Mouse (Mus musculus): ENCODE data around the gene Wnt9a.
"Not testable (repeated sequence)": the region's sequence is repeated elsewhere in the genome, so short reads cannot be mapped to it uniquely, and the experiment has no call there.

Wnt9a gene

DNA sequence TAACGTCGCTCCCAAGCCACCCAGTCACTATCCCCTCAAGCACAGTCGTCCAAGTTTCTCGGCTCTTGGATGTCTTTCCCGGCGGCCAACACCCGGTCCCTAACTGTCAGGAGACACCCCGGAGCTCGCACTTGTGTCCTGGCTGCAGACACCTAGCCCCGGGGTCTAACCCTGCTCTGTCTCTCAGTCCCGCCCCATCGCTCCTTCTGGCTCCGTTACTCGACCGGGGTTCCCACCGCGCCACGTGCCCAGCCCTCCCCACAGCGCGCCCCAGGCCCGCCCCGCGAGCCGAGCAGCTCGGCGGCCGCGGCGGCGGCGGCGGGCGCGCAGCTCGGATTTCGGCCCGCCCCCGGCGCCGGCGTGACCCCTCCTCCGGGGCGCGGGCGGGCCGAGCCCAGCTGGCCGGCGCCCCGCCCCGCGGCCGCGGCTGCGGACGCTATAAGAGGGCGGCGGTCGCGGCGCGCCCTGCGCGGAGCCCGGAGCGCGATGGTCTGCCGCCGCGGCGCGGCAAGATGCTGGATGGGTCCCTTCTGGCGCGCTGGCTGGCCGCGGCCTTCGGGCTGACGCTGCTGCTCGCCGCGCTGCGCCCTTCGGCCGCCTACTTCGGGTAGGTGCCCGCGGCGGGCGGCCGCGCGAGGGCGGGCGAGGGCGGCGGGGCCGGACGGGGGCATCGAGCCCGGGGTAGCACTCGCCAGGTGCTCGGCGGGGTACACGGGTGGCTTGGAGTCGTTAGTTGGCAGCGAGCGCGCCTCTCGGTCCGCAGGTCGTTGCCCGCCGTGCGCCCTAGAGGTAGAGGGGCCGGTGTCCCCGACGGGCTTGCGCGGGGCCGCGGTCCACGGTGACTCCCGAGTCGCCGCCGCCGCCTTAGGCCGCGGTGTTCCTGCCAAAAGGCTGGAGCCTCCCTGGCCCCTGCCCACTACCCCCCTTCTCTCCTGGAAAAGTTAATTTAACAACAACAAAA is at the start of gene Wnt9a:
Gene Wnt9a (plus strand): TSS at position 468 of the 961 bp plus-strand sequence.
- peak; percentile 17 for DNase-seq (ENCODE audit: low spot score)

DNA sequence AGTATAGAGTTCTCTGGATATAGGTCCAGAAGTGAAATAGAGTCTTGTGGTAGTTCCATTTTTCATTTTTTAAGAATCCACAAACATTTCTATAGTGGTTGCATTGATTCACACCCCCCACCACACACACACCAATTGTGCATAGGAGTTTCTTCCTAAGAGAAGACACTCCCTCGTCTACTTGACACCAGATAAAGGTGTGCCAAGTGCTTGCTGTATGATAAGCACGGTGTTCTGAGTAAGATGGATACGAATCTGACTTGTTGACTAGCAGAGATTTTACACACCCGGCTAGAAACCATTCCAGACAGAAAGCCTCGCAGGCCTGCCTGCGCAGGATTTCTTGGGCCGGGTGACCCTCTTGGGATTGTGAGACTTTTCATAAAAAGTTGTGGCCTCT is 47.1 kb upstream of the Wnt9a start:
- DNase-seq (ENCODE audit: low spot score) = no peak

- DNase-seq (ENCODE audit: low spot score) = no peak
These were observed 45.8 kb upstream of the Wnt9a start for GRCm38 (mm10) chr11:59260706-59261493.

- DNase-seq (ENCODE audit: low spot score) = no peak
These were observed 44.4 kb upstream of the Wnt9a start for GRCm38 (mm10) chr11:59262308-59262707.

GRCm38 (mm10) chr11:59263870-59264563 is 42.7 kb upstream of the Wnt9a start:
- DNase-seq (ENCODE audit: low spot score) = no peak

- DNase-seq (ENCODE audit: low spot score) = no peak
These were observed 42.1 kb upstream of the Wnt9a start for GRCm38 (mm10) chr11:59264593-59264992.

GRCm38 (mm10) chr11:59265154-59265813 is 41.4 kb upstream of the Wnt9a start:
- no peak for DNase-seq (ENCODE audit: low spot score)

DNA sequence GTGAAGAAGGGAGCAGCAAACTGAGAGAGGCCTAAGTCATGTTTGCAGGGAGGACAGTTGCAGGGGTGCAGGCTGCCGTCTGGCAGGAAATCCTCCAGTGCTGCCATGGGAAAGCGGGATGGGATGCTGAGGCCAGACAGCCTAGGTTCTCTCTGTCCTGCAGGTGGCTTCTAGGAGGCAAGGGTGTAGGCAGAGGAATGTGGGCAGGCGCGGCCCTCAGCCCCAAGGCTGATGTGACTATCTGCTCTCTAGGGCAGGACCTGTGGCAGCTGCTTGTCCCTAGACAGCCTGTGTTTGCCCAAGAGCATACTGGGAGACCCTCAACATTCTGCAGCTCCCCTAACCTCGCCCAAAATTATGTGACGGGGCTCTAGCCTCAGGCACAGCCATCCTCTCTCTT is 40.0 kb upstream of the Wnt9a start:
- no peak for DNase-seq (ENCODE audit: low spot score)

DNA sequence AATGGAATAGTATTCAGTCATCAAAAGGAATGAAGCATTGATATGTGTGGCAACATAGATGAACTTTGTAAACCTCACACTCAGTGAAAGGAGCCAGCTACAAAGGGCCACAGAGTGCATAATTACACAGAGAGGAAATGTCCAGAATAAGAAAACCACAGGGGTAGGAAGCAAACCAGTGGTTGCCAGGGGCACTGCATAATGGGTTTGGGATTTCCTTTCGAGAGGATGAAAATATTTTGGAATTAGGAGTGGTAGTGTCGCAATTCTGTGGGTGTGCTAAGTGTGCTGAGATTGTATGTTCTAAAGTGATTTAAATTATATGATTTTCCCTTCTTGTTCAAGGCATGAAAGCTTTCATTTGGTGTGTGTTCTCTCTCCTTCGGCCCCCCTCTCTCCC is 32.5 kb upstream of the Wnt9a start:
- no peak for DNase-seq (ENCODE audit: low spot score)

DNA sequence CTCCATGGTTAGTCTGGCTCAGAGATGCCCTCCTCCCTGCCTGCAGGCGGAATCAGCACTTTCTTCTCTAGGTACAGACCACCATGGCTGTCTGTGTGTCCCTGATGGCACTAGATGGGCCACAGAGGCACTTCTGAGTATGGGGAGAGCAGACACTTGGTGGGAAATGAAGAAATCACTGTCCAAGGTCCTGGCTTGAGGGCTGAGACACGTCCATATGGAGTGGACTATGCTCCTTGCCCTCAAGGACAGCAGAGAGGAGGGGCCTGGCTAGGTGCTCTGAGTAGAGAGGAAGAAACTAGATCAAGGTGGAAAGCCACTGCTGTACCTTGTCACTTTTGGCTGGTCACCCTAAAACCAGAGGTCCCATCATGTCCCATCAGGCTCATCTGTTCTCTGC is 29.9 kb upstream of the Wnt9a start:
- DNase-seq (ENCODE audit: low spot score) = no peak

DNA sequence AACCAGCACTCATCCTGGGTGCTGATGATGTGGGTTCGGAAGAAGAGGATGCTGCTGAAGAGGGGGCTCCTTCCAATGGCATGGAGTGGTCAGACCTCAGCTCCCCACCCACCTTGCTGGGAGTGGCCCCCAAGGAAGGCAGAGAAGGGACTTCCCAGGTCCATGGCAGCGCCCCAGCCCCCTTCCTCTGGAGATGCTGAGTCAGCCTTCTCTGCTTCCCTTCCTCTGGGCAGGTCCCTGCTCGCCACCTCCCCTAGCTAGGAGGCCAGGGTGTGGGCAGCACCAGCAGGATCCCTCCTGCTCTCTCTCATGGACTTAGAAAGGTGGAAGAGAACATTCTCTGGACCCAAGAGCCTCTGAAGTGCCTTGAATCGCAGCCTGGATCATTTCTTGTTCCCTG is 28.7 kb upstream of the Wnt9a start:
- no peak for DNase-seq (ENCODE audit: low spot score)

DNA sequence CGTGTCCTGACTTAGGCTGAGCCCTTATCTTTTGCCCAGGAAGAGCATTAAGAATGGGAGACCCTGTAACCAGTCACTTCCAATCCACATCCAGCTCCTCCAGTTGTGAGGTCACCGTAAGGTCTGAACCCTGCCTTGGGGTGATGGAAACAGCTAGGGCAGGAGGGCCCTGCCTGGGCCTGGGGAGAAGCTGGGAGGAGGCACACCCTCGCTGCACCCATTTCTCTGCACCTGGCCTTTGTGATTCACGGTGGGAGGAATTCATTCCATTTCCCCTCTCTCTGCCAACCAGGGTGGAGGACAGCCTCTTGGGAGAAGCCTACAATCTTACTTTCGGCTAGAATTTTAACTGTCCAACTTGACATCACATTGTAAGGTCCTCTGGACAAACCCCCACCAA is 24.6 kb upstream of the Wnt9a start:
- DNase-seq (ENCODE audit: low spot score) = no peak

GRCm38 (mm10) chr11:59282933-59283332 is 23.8 kb upstream of the Wnt9a start:
- DNase-seq (ENCODE audit: low spot score) = peak; percentile 46

GRCm38 (mm10) chr11:59284146-59284545 is 22.6 kb upstream of the Wnt9a start:
- no peak for DNase-seq (ENCODE audit: low spot score)

GRCm38 (mm10) chr11:59289706-59290105 is 17.0 kb upstream of the Wnt9a start:
- no peak for DNase-seq (ENCODE audit: low spot score)

DNA sequence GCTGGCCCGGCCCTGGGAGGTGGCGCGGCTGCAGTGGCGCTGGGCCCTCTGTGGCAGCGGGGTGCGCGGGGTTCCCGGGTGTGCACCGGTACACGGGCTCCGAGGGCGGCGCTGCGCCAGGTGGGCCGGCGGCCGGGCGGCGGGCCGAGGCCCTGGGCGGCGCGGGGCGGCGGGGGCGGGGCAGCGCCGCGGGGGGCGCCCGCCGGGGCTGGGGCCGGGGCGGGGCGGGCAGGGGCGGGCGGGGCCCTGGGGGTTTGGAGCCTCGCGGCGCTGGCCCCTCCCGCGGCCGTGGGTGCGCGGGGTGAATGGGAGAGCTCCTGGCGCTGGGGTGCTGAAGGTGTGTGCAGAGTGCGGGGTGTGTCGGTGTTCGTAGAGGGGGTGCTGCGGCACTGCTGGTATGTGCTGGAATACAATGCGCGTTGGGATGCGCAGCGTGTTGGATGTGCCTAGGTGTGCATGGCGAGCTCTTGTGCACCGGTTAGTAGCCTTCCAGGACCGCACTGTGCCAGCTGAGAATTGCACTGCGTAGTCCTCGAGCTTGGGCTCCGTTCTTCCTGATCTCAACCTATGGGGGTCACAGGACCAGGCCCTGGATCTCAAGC is 15.9 kb upstream of the Wnt9a start, which contains the start of gene Wnt3a:
Gene Wnt3a (minus strand): TSS at position 51 of the 602 bp plus-strand sequence.
- no peak for DNase-seq (ENCODE audit: low spot score)

GRCm38 (mm10) chr11:59293616-59294015 is 13.1 kb upstream of the Wnt9a start:
- peak; percentile 37 for DNase-seq (ENCODE audit: low spot score)

- DNase-seq (ENCODE audit: low spot score) = peak; percentile 69
These were observed 8.8 kb upstream of the Wnt9a start for GRCm38 (mm10) chr11:59297941-59298340.

- peak; percentile 37 for DNase-seq (ENCODE audit: low spot score)
These were observed 6.5 kb upstream of the Wnt9a start for GRCm38 (mm10) chr11:59300185-59300584.

GRCm38 (mm10) chr11:59301053-59301452 is 5.7 kb upstream of the Wnt9a start:
- DNase-seq (ENCODE audit: low spot score) = not testable (repeated sequence)
